Mouse (Mus musculus): ENCODE measurements at regions not wholly inside any gene's neighbourhood (a gene's known extent, or its start where the extent isn't known, plus 50 kb on each side); places are given as distances from the start of the nearest gene placed in this dataset.

DNA sequence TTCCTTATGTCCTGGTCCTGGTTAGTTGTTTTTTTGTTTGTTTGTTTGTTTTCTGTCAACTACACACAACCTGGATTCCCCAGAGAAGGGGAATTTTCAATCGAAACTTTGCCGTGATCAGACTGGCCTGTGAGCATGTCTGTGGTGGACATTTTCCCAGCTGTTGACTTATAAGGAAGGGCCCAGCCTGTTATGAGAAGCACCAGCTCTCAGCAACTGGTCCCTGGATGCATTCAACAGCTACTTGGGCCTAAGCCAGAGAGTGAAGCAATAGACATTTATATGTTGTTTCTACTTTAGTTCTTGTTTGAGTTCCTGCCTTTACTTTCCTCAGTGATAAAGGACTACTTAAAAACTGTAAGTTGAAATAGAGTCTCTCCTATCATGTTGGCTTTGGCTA is 309.0 kb downstream of the Btg1 start:
- TF ChIP-seq CTCF (IDR thresholded peaks at IDR 0.05; ENCODE audit: control insufficient read depth, insufficient read depth, low read length) (no peak), POLR2A (IDR thresholded peaks at IDR 0.05; ENCODE audit: borderline replicate concordance, control insufficient read depth, low read depth, low read length) (no peak)

All from bone marrow, adult 2 months (tissue).